In the genomic region with DNA sequence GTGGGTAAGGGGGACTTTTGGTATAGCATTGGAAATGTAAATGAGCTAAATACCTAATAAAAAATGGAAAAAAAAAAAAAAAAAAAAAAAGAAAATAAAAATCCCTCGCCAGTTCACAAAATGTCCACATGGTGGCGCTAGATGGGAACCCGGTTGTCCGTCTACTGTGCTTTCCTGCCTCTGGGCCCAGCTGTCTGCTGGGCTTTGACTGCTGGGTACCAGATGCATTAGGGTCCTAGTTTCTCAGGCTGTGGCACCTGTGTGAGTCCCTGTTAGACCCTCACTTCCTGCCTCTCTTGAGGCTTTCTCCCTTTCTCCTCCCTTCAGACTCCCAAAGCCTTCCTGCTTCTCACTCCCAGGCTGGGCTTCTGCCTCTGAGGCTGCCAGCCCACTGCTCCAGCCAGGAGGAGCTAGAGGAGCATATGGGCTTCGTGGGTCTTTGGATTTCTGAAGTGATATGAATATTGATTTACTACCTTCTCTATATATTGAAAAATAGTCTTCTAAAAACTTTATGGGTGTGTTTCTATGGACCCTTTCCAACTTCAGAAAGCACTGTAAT, we compare ENCODE assay signal across 9 mouse cellular contexts.
DNase-seq lines count a peak whose midpoint lies in the region; TF ChIP-seq lines count a peak whose summit lies in the region.
"Had no signal": no experiment of that assay in that cellular context is flagged by ENCODE, and none has a peak within 500 bp of the region (broad histone marks: within the 10 kb centered on the region; RNA-seq: fewer than 3 reads in every experiment).

No protein-coding gene starts in this region.

- WGBS in heart, embryonic 10.5 days, result 14% methylated on average over 5 of the region's 5 CpGs
- 16% methylated on average over 5 of the region's 5 CpGs for WGBS in olfactory bulb, adult 2 months

- H3K4me1 ChIP-seq in heart, embryonic 10.5 days, result peaks cover 5% of the 10 kb centered on the region
- H3K4me1 ChIP-seq in olfactory bulb, adult 2 months (ENCODE audit: control insufficient read depth, insufficient read depth, low read length), result peaks cover 17% of the 10 kb centered on the region
- H3K4me1 ChIP-seq: embryonic facial prominence, embryonic 12.5 days had no signal

- peak; percentile 75 for TF ChIP-seq CTCF in olfactory bulb, adult 2 months (IDR thresholded peaks at IDR 0.05; ENCODE audit: insufficient read depth, low read depth, low read length)

- no peaks in the 10 kb centered on the region for H3K27me3 ChIP-seq in heart, embryonic 10.5 days (ENCODE audit: insufficient read depth, poor library complexity, severe bottlenecking)
- H3K27me3 ChIP-seq: embryonic facial prominence, embryonic 12.5 days had no signal

- no peak for TF ChIP-seq POLR2A in olfactory bulb, adult 2 months (IDR thresholded peaks at IDR 0.05; ENCODE audit: insufficient read depth, low read depth, low read length)

- H3K4me3 ChIP-seq in heart, embryonic 10.5 days, result no peak overlapping the region
- H3K4me3 ChIP-seq in olfactory bulb, adult 2 months (ENCODE audit: insufficient read depth, low read depth, low read length), result no peak overlapping the region
- H3K4me3 ChIP-seq: embryonic facial prominence, embryonic 12.5 days had no signal

- H3K9me3 ChIP-seq in heart, embryonic 10.5 days, result no peaks in the 10 kb centered on the region
- H3K9me3 ChIP-seq: embryonic facial prominence, embryonic 12.5 days had no signal

- H3K27ac ChIP-seq in heart, embryonic 10.5 days, result no peak overlapping the region
- no peak overlapping the region for H3K27ac ChIP-seq in olfactory bulb, adult 2 months (ENCODE audit: insufficient read depth, low read depth, low read length)
- H3K27ac ChIP-seq: embryonic facial prominence, embryonic 12.5 days had no signal

- no peaks in the 10 kb centered on the region for H3K36me3 ChIP-seq in heart, embryonic 10.5 days
- H3K36me3 ChIP-seq: embryonic facial prominence, embryonic 12.5 days had no signal

- DNase-seq in heart, adult 11 months, result peak; percentile 87
- DNase-seq in heart, embryonic 10.5 days (ENCODE audit: low spot score), result no peak
- DNase-seq in right cerebral cortex, postnatal 14 days, result peak; percentile 38
- DNase-seq in right cerebral cortex, postnatal 10 days (ENCODE audit: low spot score in 2 of 2), result no peak
- peak; percentile 50 to 67 for DNase-seq in cerebellum, postnatal 14 days
- DNase-seq in layer of hippocampus, postnatal 14 days (ENCODE audit: low spot score in 2 of 2), result no peak
- no peak for DNase-seq in ovary, adult 18-20 months (ENCODE audit: low spot score)

Comparison
In these comparisons a context has a peak if more than half of its experiments do, and no peak if none do; other contexts are left out.
1. DNase-seq: peak in heart, adult 11 months (single experiment), right cerebral cortex, postnatal 14 days (single experiment) and cerebellum, postnatal 14 days (2 of 2); none in heart, embryonic 10.5 days (single experiment), right cerebral cortex, postnatal 10 days (0 of 2), layer of hippocampus, postnatal 14 days (0 of 2) and ovary, adult 18-20 months (single experiment).